ENCODE assay signal across 18 mouse cellular contexts in genomic region chr4:137517989-137518691, GRCm38 (mm10). TPM values are rescaled to one million over a fixed set of nuclear protein-coding genes. Genes with fewer than 3 reads are reported as not detected.
A peak's percentile ranks its signal among the peaks of the same experiment; 100 is the strongest.
DNase-seq lines count a peak whose midpoint lies in the region; ATAC-seq and TF ChIP-seq lines count a peak whose summit lies in the region.
"Had no signal": no experiment of that assay in that cellular context is flagged by ENCODE, and none has a peak within 500 bp of the region (broad histone marks: within the 10 kb centered on the region; RNA-seq: fewer than 3 reads in every experiment).

No protein-coding gene starts in this region.

- no peak overlapping the region for H3K9ac ChIP-seq in embryonic facial prominence, embryonic 11.5 days (replicated peaks; ENCODE audit: low read length)
- H3K9ac ChIP-seq: limb, embryonic 12.5 days had no signal

- H3K4me1 ChIP-seq in embryonic facial prominence, embryonic 11.5 days (ENCODE audit: control insufficient read depth, insufficient read depth, low read length): no peaks in the 10 kb centered on the region
- H3K4me1 ChIP-seq in embryonic facial prominence, embryonic 10.5 days: no peaks in the 10 kb centered on the region
- no peaks in the 10 kb centered on the region for H3K4me1 ChIP-seq in thymus, adult 2 months (replicated peaks; ENCODE audit: control insufficient read depth, insufficient read depth, low read length)
- H3K4me1 ChIP-seq: limb, embryonic 12.5 days; midbrain, embryonic 10.5 days had no signal

- H3K36me3 ChIP-seq in embryonic facial prominence, embryonic 11.5 days (replicated peaks; ENCODE audit: control insufficient read depth, insufficient read depth, low read depth, low read length): peaks cover 3% of the 10 kb centered on the region
- peaks cover 99% of the 10 kb centered on the region for H3K36me3 ChIP-seq in embryonic facial prominence, embryonic 10.5 days (replicated peaks)
- H3K36me3 ChIP-seq in thymus, adult 2 months (ENCODE audit: control insufficient read depth, insufficient read depth, low read length): no peaks in the 10 kb centered on the region

- no peak for TF ChIP-seq POLR2A in thymus, adult 2 months (IDR thresholded peaks at IDR 0.05; ENCODE audit: control insufficient read depth, extremely low read depth, insufficient read depth, low read length, poor library complexity)

- whole genome bisulfite sequencing in embryonic facial prominence, embryonic 11.5 days: 88% methylated on average over 36 of the region's 36 CpGs
- WGBS in embryonic facial prominence, embryonic 10.5 days: 88% methylated on average over 36 of the region's 36 CpGs
- WGBS in thymus, adult 2 months: 91% methylated on average over 36 of the region's 36 CpGs

- peak; percentile 13 for DNase-seq in embryonic facial prominence, embryonic 11.5 days (ENCODE audit: low spot score)
- no peak for DNase-seq in embryonic facial prominence, embryonic 10.5 days (ENCODE audit: low spot score)
- DNase-seq in kidney, postnatal 4 days: peak; percentile 31 to 46
- no peak for DNase-seq in kidney, postnatal 14 days
- DNase-seq in thymus, adult 2 months: no peak
- DNase-seq in thymus, postnatal 14 days: no peak
- no peak for DNase-seq in frontal cortex, postnatal 14 days (ENCODE audit: low spot score in 2 of 2)
- no peak for DNase-seq in adrenal gland, adult (ENCODE audit: inconsistent age in 2 of 2, low spot score in 1 of 2)
- DNase-seq: adrenal gland, postnatal 14 days; cerebellum, adult 9-10 months; heart, postnatal 14 days; kidney, postnatal 36 days; lung, postnatal 10 days; thymus, postnatal 25 days had no signal

- H3K4me2 ChIP-seq in embryonic facial prominence, embryonic 11.5 days (ENCODE audit: low read depth, low read length): no peak overlapping the region
- H3K4me2 ChIP-seq: limb, embryonic 12.5 days had no signal

- no peak for ATAC-seq in embryonic facial prominence, embryonic 11.5 days (replicated peaks; ENCODE audit: insufficient number of reproducible peaks, low FRiP score, low TSS enrichment, low read depth)

- no peak overlapping the region for H3K4me3 ChIP-seq in embryonic facial prominence, embryonic 11.5 days (ENCODE audit: low read depth, low read length)
- no peak overlapping the region for H3K4me3 ChIP-seq in embryonic facial prominence, embryonic 10.5 days
- H3K4me3 ChIP-seq in thymus, adult 2 months (ENCODE audit: control insufficient read depth, insufficient read depth, low read length): no peak overlapping the region
- H3K4me3 ChIP-seq: limb, embryonic 12.5 days; midbrain, embryonic 10.5 days; myocyte had no signal

- H3K27me3 ChIP-seq in embryonic facial prominence, embryonic 11.5 days (ENCODE audit: control insufficient read depth, insufficient read depth, low read length): no peaks in the 10 kb centered on the region
- no peaks in the 10 kb centered on the region for H3K27me3 ChIP-seq in embryonic facial prominence, embryonic 10.5 days (replicated peaks; ENCODE audit: low read depth, poor library complexity, severe bottlenecking)
- no peaks in the 10 kb centered on the region for H3K27me3 ChIP-seq in thymus, adult 2 months (ENCODE audit: control insufficient read depth, insufficient read depth, low read length)
- H3K27me3 ChIP-seq: limb, embryonic 12.5 days had no signal

- peak; percentile 20; the same call in 1 of the 2 replicates for TF ChIP-seq CTCF in thymus, adult 2 months (IDR thresholded peaks at IDR 0.05; ENCODE audit: borderline replicate concordance, control insufficient read depth, extremely low read depth, insufficient read depth, low read length, poor library complexity)

- no peak overlapping the region for H3K27ac ChIP-seq in embryonic facial prominence, embryonic 11.5 days (replicated peaks; ENCODE audit: low read depth, low read length)
- no peak overlapping the region for H3K27ac ChIP-seq in embryonic facial prominence, embryonic 10.5 days (replicated peaks)
- no peak overlapping the region for H3K27ac ChIP-seq in thymus, adult 2 months (ENCODE audit: control insufficient read depth, insufficient read depth, low read length)
- H3K27ac ChIP-seq: limb, embryonic 12.5 days; midbrain, embryonic 10.5 days had no signal

- no peaks in the 10 kb centered on the region for H3K9me3 ChIP-seq in embryonic facial prominence, embryonic 11.5 days (replicated peaks; ENCODE audit: control insufficient read depth, low read length)
- no peaks in the 10 kb centered on the region for H3K9me3 ChIP-seq in embryonic facial prominence, embryonic 10.5 days
- H3K9me3 ChIP-seq: limb, embryonic 12.5 days; midbrain, embryonic 10.5 days had no signal

RNA-seq across cellular contexts. Expression of gene Hspg2, which starts 49.6 kb away (rescaled TPM):
- polyA plus RNA-seq in embryonic facial prominence, embryonic 11.5 days (2014; fragmentation: Nextera tagmentation; extraction: Ambion mirVana): 14.4 and 17.6 TPM in 2 replicates
- polyA plus RNA-seq in embryonic facial prominence, embryonic 10.5 days (2016; fragmentation: Nextera tagmentation; extraction: Ambion mirVana): 17.4 and 19.6 TPM in 2 replicates
- polyA plus RNA-seq in thymus, adult 2 months (2012; rRNA removed): 21.6 and 25.6 TPM in 2 replicates

RNA-seq across cellular contexts. Expression of gene Ldlrad2, which starts 56.2 kb away (rescaled TPM):
- not detected in 2 replicates for polyA plus RNA-seq in embryonic facial prominence, embryonic 11.5 days (2014; fragmentation: Nextera tagmentation; extraction: Ambion mirVana)
- 0.55 TPM in 1 of 2 replicates, not detected in the other for polyA plus RNA-seq in embryonic facial prominence, embryonic 10.5 days (2016; fragmentation: Nextera tagmentation; extraction: Ambion mirVana)
- not detected in 2 replicates for polyA plus RNA-seq in thymus, adult 2 months (2012; rRNA removed)
- polyA plus RNA-seq: frontal cortex, adult 2 months; limb, embryonic 12.5 days; midbrain, embryonic 10.5 days; myocyte had no signal

Comparison
In these comparisons a context has a peak if more than half of its experiments do, and no peak if none do; other contexts are left out.
1. DNase-seq: peak in embryonic facial prominence, embryonic 11.5 days (single experiment) and kidney, postnatal 4 days (2 of 2); none in embryonic facial prominence, embryonic 10.5 days (single experiment), kidney, postnatal 14 days (single experiment), thymus, adult 2 months (single experiment), thymus, postnatal 14 days (single experiment), frontal cortex, postnatal 14 days (0 of 2) and adrenal gland, adult (0 of 2).